Comparison of ENCODE assay signal across 10 mouse cellular contexts in the genomic region with DNA sequence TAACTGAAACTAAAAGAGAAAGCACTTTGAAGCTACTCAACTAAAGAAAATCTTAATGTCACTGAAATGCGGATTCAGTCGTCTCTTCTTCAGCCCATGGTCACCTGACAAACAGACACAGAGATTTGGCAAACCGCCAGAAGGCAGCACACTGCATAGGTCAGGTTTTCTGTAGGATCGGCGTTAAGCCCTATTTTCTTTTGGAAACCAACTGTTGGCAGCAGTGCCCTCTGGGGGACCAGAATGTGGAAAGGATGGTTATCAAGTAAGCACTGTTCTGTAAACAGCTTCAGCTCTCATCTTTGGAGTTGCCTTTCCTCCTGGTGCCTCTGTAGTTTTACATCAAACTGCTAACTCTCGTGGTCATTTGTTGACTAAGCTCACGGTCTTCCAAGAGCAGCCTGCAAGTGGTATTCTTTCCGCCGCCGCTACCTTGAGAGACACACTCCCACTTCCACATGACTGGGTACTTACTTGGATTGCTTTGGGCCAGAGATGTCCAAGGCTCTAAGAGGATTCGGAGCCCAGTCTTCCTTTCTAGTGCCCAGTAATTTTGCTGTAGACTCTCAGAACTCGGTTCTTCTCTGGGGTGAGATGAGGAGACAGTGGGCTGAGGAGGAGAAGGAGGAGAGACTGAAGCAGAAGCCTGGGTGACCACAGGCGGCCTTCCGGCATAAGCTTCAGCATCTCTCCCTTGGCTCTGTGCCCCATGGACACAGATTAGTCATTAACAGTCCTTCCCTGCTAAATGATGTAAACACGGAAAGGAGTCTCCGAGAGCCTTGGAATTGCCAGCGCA. TPM values are rescaled to one million over a fixed set of nuclear protein-coding genes. Genes with fewer than 3 reads are reported as not detected.
DNase-seq lines count a peak whose midpoint lies in the region; ATAC-seq and TF ChIP-seq lines count a peak whose summit lies in the region.
"Had no signal": no experiment of that assay in that cellular context is flagged by ENCODE, and none has a peak within 500 bp of the region (broad histone marks: within the 10 kb centered on the region; RNA-seq: fewer than 3 reads in every experiment).

Gene Nr1h4, minus strand, starts transcription at position 657 of the 799 bp plus-strand sequence.

- no peak for ATAC-seq in kidney, embryonic 14.5 days (ENCODE audit: low FRiP score, low TSS enrichment)
- ATAC-seq in heart, postnatal 0 days (ENCODE audit: insufficient read depth, low read depth) = no peak
- ATAC-seq in liver, embryonic 13.5 days (ENCODE audit: low read depth) = peak; percentile 56

- H3K4me1 ChIP-seq in kidney, embryonic 14.5 days (ENCODE audit: control insufficient read depth, insufficient read depth, low read length) = no peaks in the 10 kb centered on the region
- H3K4me1 ChIP-seq in heart, postnatal 0 days (ENCODE audit: control insufficient read depth, insufficient read depth) = peaks cover 21% of the 10 kb centered on the region
- peaks cover 6% of the 10 kb centered on the region for H3K4me1 ChIP-seq in liver, embryonic 13.5 days (replicated peaks)

- no peak for TF ChIP-seq EP300 in heart, postnatal 0 days (IDR thresholded peaks at IDR 0.05; ENCODE audit: low read depth)

- H3K4me3 ChIP-seq in kidney, embryonic 14.5 days (ENCODE audit: low read length) = no peak within 1 kb of the TSS
- peak within 1 kb of the TSS; percentile 10 for H3K4me3 ChIP-seq in heart, postnatal 0 days (ENCODE audit: low read depth, low read length)
- H3K4me3 ChIP-seq in liver, embryonic 13.5 days (replicated peaks) = peak within 1 kb of the TSS; percentile 14; the same call in 1 of the 2 replicates
- H3K4me3 ChIP-seq: erythroblast, embryonic 14.5 days; neural tube, embryonic 13.5 days had no signal

- no peak within 1 kb of the TSS for H3K4me2 ChIP-seq in kidney, embryonic 14.5 days (replicated peaks; ENCODE audit: low read depth, low read length)
- H3K4me2 ChIP-seq in heart, postnatal 0 days (ENCODE audit: low read depth, low read length) = peak within 1 kb of the TSS; percentile 30
- H3K4me2 ChIP-seq in liver, embryonic 13.5 days = peak within 1 kb of the TSS; percentile 25
- H3K4me2 ChIP-seq: neural tube, embryonic 13.5 days had no signal

- peak; percentile 81 for DNase-seq in kidney, adult 11 months
- peak; percentile 18 to 54 for DNase-seq in adrenal gland, postnatal 4 days (ENCODE audit: low spot score in 2 of 2)
- peak; percentile 55 for DNase-seq in heart, postnatal 0 days (ENCODE audit: low spot score)
- DNase-seq in liver, embryonic 13.5 days = no peak
- no peak for DNase-seq in frontal cortex, adult 2 months (ENCODE audit: extremely low spot score in 1 of 2, low spot score in 1 of 2)
- no peak for DNase-seq in thymus, postnatal 10 days (ENCODE audit: low spot score in 2 of 2)
- DNase-seq in gastrocnemius, adult 8-10 months (ENCODE audit: low spot score in 2 of 2) = no peak

- no peak within 1 kb of the TSS for H3K9ac ChIP-seq in kidney, embryonic 14.5 days (ENCODE audit: low read depth, low read length)
- H3K9ac ChIP-seq in heart, postnatal 0 days (replicated peaks; ENCODE audit: low read depth, low read length) = no peak within 1 kb of the TSS
- H3K9ac ChIP-seq in liver, embryonic 13.5 days = no peak within 1 kb of the TSS
- H3K9ac ChIP-seq: neural tube, embryonic 13.5 days had no signal

- 72% methylated on average over 17 of the region's 17 CpGs for WGBS in kidney, embryonic 14.5 days
- WGBS in heart, postnatal 0 days = 42% methylated on average over 17 of the region's 17 CpGs
- WGBS in liver, embryonic 13.5 days (ENCODE audit: insufficient replicate concordance) = 63% methylated on average over 17 of the region's 17 CpGs

- no peaks in the 10 kb centered on the region for H3K27me3 ChIP-seq in kidney, embryonic 14.5 days (ENCODE audit: control insufficient read depth, insufficient read depth, low read length)
- H3K27me3 ChIP-seq in heart, postnatal 0 days (ENCODE audit: control insufficient read depth, insufficient read depth, low read length) = no peaks in the 10 kb centered on the region
- no peaks in the 10 kb centered on the region for H3K27me3 ChIP-seq in liver, embryonic 13.5 days
- H3K27me3 ChIP-seq: neural tube, embryonic 13.5 days had no signal

- H3K9me3 ChIP-seq in kidney, embryonic 14.5 days (ENCODE audit: control insufficient read depth, low read length) = no peaks in the 10 kb centered on the region
- H3K9me3 ChIP-seq in heart, postnatal 0 days (replicated peaks; ENCODE audit: control insufficient read depth, low read length) = no peaks in the 10 kb centered on the region
- H3K9me3 ChIP-seq in liver, embryonic 13.5 days (replicated peaks) = no peaks in the 10 kb centered on the region
- H3K9me3 ChIP-seq: neural tube, embryonic 13.5 days had no signal

- no peak for TF ChIP-seq CTCF in heart, postnatal 0 days (IDR thresholded peaks at IDR 0.05; ENCODE audit: low read depth)

- no peak within 1 kb of the TSS for H3K27ac ChIP-seq in kidney, embryonic 14.5 days (ENCODE audit: low read depth, low read length)
- peak within 1 kb of the TSS; percentile 15 for H3K27ac ChIP-seq in heart, postnatal 0 days (ENCODE audit: low read depth)
- H3K27ac ChIP-seq in liver, embryonic 13.5 days = peak within 1 kb of the TSS; percentile 53
- H3K27ac ChIP-seq: neural tube, embryonic 13.5 days had no signal

- H3K36me3 ChIP-seq in kidney, embryonic 14.5 days (ENCODE audit: control insufficient read depth, insufficient read depth, low read length) = no peaks in the 10 kb centered on the region
- H3K36me3 ChIP-seq in heart, postnatal 0 days (replicated peaks; ENCODE audit: control insufficient read depth, insufficient read depth, low read length) = no peaks in the 10 kb centered on the region
- H3K36me3 ChIP-seq in liver, embryonic 13.5 days = no peaks in the 10 kb centered on the region
- H3K36me3 ChIP-seq: neural tube, embryonic 13.5 days had no signal

RNA-seq across cellular contexts. Expression of gene Nr1h4, which starts in this region (rescaled TPM):
- 0.34 and 0.66 TPM in 2 replicates for polyA plus RNA-seq in kidney, embryonic 14.5 days (2014; fragmentation: Nextera tagmentation; extraction: Ambion mirVana)
- total RNA-seq in adrenal gland, postnatal 4 days (2021) = 10 to 100 TPM; 21.0 to 27.0 TPM
- total RNA-seq in heart, postnatal 0 days (2014; rRNA removed; ENCODE audit: low replicate concordance) = 0.73 and 1.4 TPM in 2 replicates
- 1.3 and 1.6 TPM in 2 replicates for polyA plus RNA-seq in heart, postnatal 0 days (2015; fragmentation: Nextera tagmentation; extraction: Ambion mirVana)
- polyA plus RNA-seq in liver, embryonic 13.5 days (2015; fragmentation: Nextera tagmentation; extraction: Ambion mirVana) = 2.9 and 3.7 TPM in 2 replicates
- polyA plus RNA-seq in frontal cortex, adult 2 months (2012; rRNA removed) = 0.13 and 0.24 TPM in 2 replicates
- under 1 TPM in 1 of 4 experiments, not detected in 3; 0.19 TPM for total RNA-seq in gastrocnemius, adult 8-10 months (2022)
- polyA plus RNA-seq: erythroblast, embryonic 14.5 days; neural tube, embryonic 13.5 days had no signal

Comparison
In these comparisons a context has a peak if more than half of its experiments do, and no peak if none do; other contexts are left out.
1. DNase-seq: peak in kidney, adult 11 months (single experiment), adrenal gland, postnatal 4 days (2 of 2) and heart, postnatal 0 days (single experiment); none in liver, embryonic 13.5 days (single experiment), frontal cortex, adult 2 months (0 of 2), thymus, postnatal 10 days (0 of 2) and gastrocnemius, adult 8-10 months (0 of 2).